Mouse (Mus musculus) CH12.LX (cell line): Measurements from ENCODE around the gene Tcf7. TPM values are rescaled to one million over a fixed set of nuclear protein-coding genes. Genes with fewer than 3 reads are reported as not detected.
A peak's percentile ranks its signal among the peaks of the same experiment; 100 is the strongest.

Experiments
- DNase-seq: peaks from one replicate; pipeline ENCODE4 v3.0.0-alpha.2; 2013; ENCODE audit errors: extremely low read depth
- H3K27ac ChIP-seq: 2 replicates; pipeline ENCODE4 v1.5.1; 2012; ENCODE audit warnings: low read depth, mild to moderate bottlenecking, control low read depth, moderate library complexity; ENCODE audit not compliant: insufficient read depth
- H3K27me3 ChIP-seq: replicated peaks from 2 replicates; pipeline ENCODE3; 2012; ENCODE audit warnings: inconsistent platforms
- H3K36me3 ChIP-seq, 2 experiments: replicated peaks in 1 of 2; 2 replicates each; pipeline versions ENCODE3 to v1.6.1; 2012; ENCODE audit warnings: inconsistent platforms in 1 of 2, low read length in 1 of 2, mild to moderate bottlenecking in 1 of 2, mixed read lengths in 1 of 2, moderate library complexity in 1 of 2; ENCODE audit not compliant: control insufficient read depth in 1 of 2, insufficient read depth in 1 of 2
- H3K4me1 ChIP-seq, 2 experiments: 2 replicates each; pipeline ENCODE4 v1.6.1; 2012; ENCODE audit warnings: inconsistent platforms in 1 of 2, moderate library complexity in 1 of 2; ENCODE audit not compliant: insufficient read depth in 2 of 2, control insufficient read depth in 1 of 2
- H3K4me2 ChIP-seq: 2 replicates; pipeline ENCODE4 v1.6.1; 2012; ENCODE audit warnings: low read depth, mild to moderate bottlenecking, control low read depth; ENCODE audit not compliant: poor library complexity, insufficient read depth, severe bottlenecking
- H3K4me3 ChIP-seq, 3 experiments: fragments of 150-350 bp in 1 of 3; sonication (generic) in 1 of 3; replicated peaks in 1 of 3; 2 replicates each; pipeline versions ENCODE3 to v1.5.1; 2011 to 2012; ENCODE audit warnings: low read depth in 2 of 3, low read length in 2 of 3, mild to moderate bottlenecking in 2 of 3, moderate library complexity in 2 of 3, control low read depth in 1 of 3, improper control_type of control experiment in 1 of 3, inconsistent platforms in 1 of 3, mixed read lengths in 1 of 3; ENCODE audit not compliant: poor library complexity in 1 of 3
- H3K79me2 ChIP-seq: replicated peaks from 2 replicates; pipeline ENCODE4 v1.6.1; 2012; ENCODE audit warnings: mild to moderate bottlenecking, moderate library complexity; ENCODE audit not compliant: control insufficient read depth, poor library complexity, insufficient read depth, severe bottlenecking; ENCODE audit errors: extremely low read depth
- H3K9ac ChIP-seq: 2 replicates; pipeline ENCODE4 v1.6.1; 2012; ENCODE audit warnings: low read depth, mild to moderate bottlenecking, control low read depth, moderate library complexity; ENCODE audit not compliant: insufficient read depth
- H3K9me3 ChIP-seq: replicated peaks from 2 replicates; pipeline ENCODE3; 2012; ENCODE audit warnings: low read length, inconsistent platforms, mixed read lengths
- BHLHE40 ChIP-seq: IDR thresholded peaks from 2 replicates; pipeline ENCODE4 v1.6.1; 2011; ENCODE audit warnings: mild to moderate bottlenecking, low read depth, low read length, improper control_type of control experiment
- CHD1 ChIP-seq: IDR thresholded peaks from 2 replicates; pipeline ENCODE4 v1.6.1; 2012; ENCODE audit warnings: low read depth, low read length, improper control_type of control experiment, inconsistent platforms
- CHD2 ChIP-seq: IDR thresholded peaks from 2 replicates; pipeline ENCODE4 v1.6.1; 2011; ENCODE audit warnings: low read length, improper control_type of control experiment
- E2F4 ChIP-seq: IDR thresholded peaks from 2 replicates; pipeline ENCODE4 v1.6.1; 2011; ENCODE audit warnings: low read depth, low read length, improper control_type of control experiment; ENCODE audit not compliant: insufficient replicate concordance
- ELF1 ChIP-seq: IDR thresholded peaks from 2 replicates; pipeline ENCODE4 v1.6.1; 2014; ENCODE audit warnings: low read depth, mild to moderate bottlenecking, inconsistent platforms, low read length, improper control_type of control experiment
- EP300 ChIP-seq: IDR thresholded peaks from 2 replicates; pipeline ENCODE4 v1.6.1; 2011; ENCODE audit warnings: low read length, improper control_type of control experiment
- ETS1 ChIP-seq: conservative IDR thresholded peaks from 2 replicates; pipeline ENCODE4 v1.6.1; 2012; ENCODE audit warnings: low read depth, mild to moderate bottlenecking, inconsistent platforms, low read length, improper control_type of control experiment, moderate library complexity
- GABPA ChIP-seq: IDR thresholded peaks from 2 replicates; pipeline ENCODE4 v1.6.1; 2012; ENCODE audit warnings: low read depth, low read length, improper control_type of control experiment, inconsistent platforms; ENCODE audit not compliant: insufficient replicate concordance
- IRF4 ChIP-seq: IDR thresholded peaks from 2 replicates; pipeline ENCODE4 v1.6.1; 2014; ENCODE audit warnings: low read depth, mild to moderate bottlenecking, inconsistent platforms, low read length, improper control_type of control experiment
- JUN ChIP-seq: IDR thresholded peaks from 2 replicates; pipeline ENCODE4 v1.6.1; 2011; ENCODE audit warnings: low read depth, mild to moderate bottlenecking, low read length, improper control_type of control experiment, moderate library complexity; ENCODE audit not compliant: insufficient read depth
- JUND ChIP-seq: conservative IDR thresholded peaks from 2 replicates; pipeline ENCODE4 v1.6.1; 2011; ENCODE audit warnings: low read depth, low read length, improper control_type of control experiment
- MAFK ChIP-seq: IDR thresholded peaks from 2 replicates; pipeline ENCODE4 v1.6.1; 2011; ENCODE audit warnings: low read length, improper control_type of control experiment; ENCODE audit not compliant: insufficient replicate concordance
- MAX ChIP-seq: IDR thresholded peaks from 2 replicates; pipeline ENCODE4 v1.6.1; 2011; ENCODE audit warnings: low read length, improper control_type of control experiment
- MAZ ChIP-seq: IDR thresholded peaks from 2 replicates; pipeline ENCODE4 v1.6.1; 2012; ENCODE audit warnings: low read depth, mild to moderate bottlenecking, inconsistent platforms, low read length, improper control_type of control experiment, moderate library complexity
- MEF2A ChIP-seq: IDR thresholded peaks from 2 replicates; pipeline ENCODE4 v1.6.1; 2014; ENCODE audit warnings: low read depth, mild to moderate bottlenecking, inconsistent platforms, low read length, improper control_type of control experiment, borderline replicate concordance
- MXI1 ChIP-seq: IDR thresholded peaks from 2 replicates; pipeline ENCODE4 v1.6.1; 2011; ENCODE audit warnings: mild to moderate bottlenecking, low read depth, low read length, improper control_type of control experiment
- MYC ChIP-seq: IDR thresholded peaks from 2 replicates; pipeline ENCODE4 v1.6.1; 2011; ENCODE audit warnings: low read depth, mild to moderate bottlenecking, improper control_type of control experiment, low read length
- NRF1 ChIP-seq: IDR thresholded peaks from 2 replicates; pipeline ENCODE4 v1.6.1; 2014; ENCODE audit warnings: low read depth, mild to moderate bottlenecking, inconsistent platforms, low read length, improper control_type of control experiment, moderate library complexity
- POLR2A ChIP-seq: IDR thresholded peaks from 2 replicates; pipeline ENCODE4 v1.6.1; 2011; ENCODE audit warnings: low read depth, mild to moderate bottlenecking, improper control_type of control experiment, low read length
- RCOR1 ChIP-seq: conservative IDR thresholded peaks from 2 replicates; pipeline ENCODE4 v1.6.1; 2012; ENCODE audit warnings: low read depth, mild to moderate bottlenecking, inconsistent platforms, low read length, improper control_type of control experiment
- SIN3A ChIP-seq: IDR thresholded peaks from 2 replicates; pipeline ENCODE4 v1.6.1; 2012; ENCODE audit warnings: low read length, improper control_type of control experiment, inconsistent platforms
- SMC3 ChIP-seq: IDR thresholded peaks from 2 replicates; pipeline ENCODE4 v1.6.1; 2011; ENCODE audit warnings: low read depth, low read length, improper control_type of control experiment
- TBP ChIP-seq: conservative IDR thresholded peaks from 2 replicates; pipeline ENCODE4 v1.6.1; 2011; ENCODE audit warnings: low read depth, low read length, improper control_type of control experiment
- TCF12 ChIP-seq: IDR thresholded peaks from 2 replicates; pipeline ENCODE4 v1.6.1; 2014; ENCODE audit warnings: low read depth, mild to moderate bottlenecking, inconsistent platforms, low read length, improper control_type of control experiment
- UBTF ChIP-seq: IDR thresholded peaks from 2 replicates; pipeline ENCODE4 v1.6.1; 2012; ENCODE audit warnings: low read depth, mild to moderate bottlenecking, inconsistent platforms, low read length, improper control_type of control experiment, moderate library complexity
- USF1 ChIP-seq: IDR thresholded peaks from 2 replicates; pipeline ENCODE4 v1.6.1; 2014; ENCODE audit warnings: low read depth, mild to moderate bottlenecking, inconsistent platforms, low read length, improper control_type of control experiment
- ZKSCAN1 ChIP-seq: IDR thresholded peaks from 2 replicates; pipeline ENCODE4 v1.6.1; 2012; ENCODE audit warnings: low read depth, inconsistent platforms, low read length, improper control_type of control experiment, borderline replicate concordance
- ZMIZ1 ChIP-seq: IDR thresholded peaks from 2 replicates; pipeline ENCODE4 v1.6.1; 2012; ENCODE audit warnings: low read depth, mild to moderate bottlenecking, inconsistent platforms, low read length, improper control_type of control experiment
- ZNF384 ChIP-seq: IDR thresholded peaks from 2 replicates; pipeline ENCODE4 v1.6.1; 2012; ENCODE audit warnings: low read depth, low read length, improper control_type of control experiment, inconsistent platforms
- dilution Hi-C: fragments of 300-500 bp; cut with MboI; formaldehyde crosslinking; loops from 2 replicates; pipeline ENCODE4 v1.14.3; 2020; ENCODE audit warnings: low sequenced_read_pairs; ENCODE audit not compliant: extremely low pct_unique_long_range_greater_than_20kb, extremely low pct_ligation_motif_present
- in situ Hi-C: fragments of 300-500 bp; cut with MboI; formaldehyde crosslinking; loops from 3 replicates; pipeline ENCODE4 v1.14.3; 2019; ENCODE audit warnings: low sequenced_read_pairs, low pct_ligation_motif_present, low pct_unique_long_range_greater_than_20kb, mixed read lengths
- polyA plus RNA-seq: library from polyadenylated mRNA; unstranded; fragments of >175 nt; gene quantifications from 2 replicates; pipeline ENCODE4 v1.2.1, GENCODE M21; 2012; ENCODE audit warnings: low read depth; ENCODE audit not compliant: insufficient read length
- total RNA-seq, 2 experiments: library from RNA; depleted of rRNA; stranded (reverse); fragments of 300-350 nt in 1 of 2; fragments of >200 nt in 1 of 2; gene quantifications; 2 replicates each; pipeline ENCODE4 v1.2.3; 2012 to 2014

The Tcf7 gene
- total and polyA plus RNA-seq, 3 experiments = 0.55 to 5.5 (median 0.85) TPM

GRCm38 (mm10) chr11:52302668-52303067 is 19.9 kb upstream of the Tcf7 start:
- Histone ChIP-seq H3K27ac (no peak overlapping the region), H3K9ac (no peak overlapping the region), H3K79me2 (no peaks in the 10 kb centered on the region), H3K4me1 (peaks cover 14 to 45% of the 10 kb centered on the region in 2 experiments), H3K36me3 (no peaks in the 10 kb centered on the region), H3K4me2 (no peak overlapping the region), H3K4me3 (no peak overlapping the region), H3K9me3 (no peaks in the 10 kb centered on the region), H3K27me3 (no peaks in the 10 kb centered on the region)
- dilution Hi-C loops = no loop called here
- in situ Hi-C loops = no loop called here
- no peak for TF ChIP-seq ZNF384
- no peak for TF ChIP-seq NRF1
- no peak for TF ChIP-seq E2F4
- TF ChIP-seq BHLHE40 = 0 out of 2 replicates have a peak, but pooled peaks have one; percentile 19
- TF ChIP-seq ELF1 = no peak
- TF ChIP-seq POLR2A = no peak
- no peak for TF ChIP-seq CHD1
- TF ChIP-seq SIN3A = no peak
- no peak for DNase-seq

- Histone ChIP-seq H3K4me2 (peak overlapping the region; percentile 19; the same call in 1 of the 2 replicates), H3K4me1 (peaks cover 21 to 67% of the 10 kb centered on the region in 2 experiments), H3K4me3 (peak overlapping the region in 1 of 3 experiments; percentile 3), H3K9ac (0 out of 2 replicates have a peak overlapping the region, but pooled peaks have one; percentile 11), H3K27me3 (no peaks in the 10 kb centered on the region), H3K27ac (peak overlapping the region; percentile 56; the same call in 1 of the 2 replicates), H3K79me2 (no peaks in the 10 kb centered on the region), H3K36me3 (no peaks in the 10 kb centered on the region), H3K9me3 (no peaks in the 10 kb centered on the region)
- peak; percentile 90 for DNase-seq
- in situ Hi-C loops (loop anchor here (5.0 kb wide), 2 partner anchors 37 to 43 kb away; no protein-coding TSS in a partner anchor), dilution Hi-C loops (no loop called here)
- TF ChIP-seq E2F4 = no peak
- peak; percentile 74 for TF ChIP-seq EP300
- no peak for TF ChIP-seq POLR2A
- TF ChIP-seq TCF12 = peak; percentile 76
- 0 out of 2 replicates have a peak, but pooled peaks have one; percentile 17 for TF ChIP-seq ELF1
- peak; percentile 72 for TF ChIP-seq IRF4
- no peak for TF ChIP-seq ZKSCAN1
- TF ChIP-seq CHD1 = no peak
- no peak for TF ChIP-seq GABPA
- TF ChIP-seq JUND = no peak
- no peak for TF ChIP-seq USF1
- peak; percentile 72 for TF ChIP-seq MYC
- peak; percentile 64 for TF ChIP-seq ETS1
- peak; percentile 92 for TF ChIP-seq BHLHE40
- TF ChIP-seq MAFK = peak; percentile 43; the same call in 1 of the 2 replicates
- TF ChIP-seq SMC3 = peak; percentile 31
- TF ChIP-seq MAX = peak; percentile 10
- TF ChIP-seq CHD2 = peak; percentile 58; the same call in 1 of the 2 replicates
- peak; percentile 57; the same call in 1 of the 2 replicates for TF ChIP-seq MXI1
- peak; percentile 65; the same call in 1 of the 2 replicates for TF ChIP-seq RCOR1
- TF ChIP-seq MEF2A = peak; percentile 68; the same call in 1 of the 2 replicates
- TF ChIP-seq UBTF = peak; percentile 22; the same call in 1 of the 2 replicates
- TF ChIP-seq NRF1 = peak; percentile 11; the same call in 1 of the 2 replicates
- TF ChIP-seq JUN = peak; percentile 39; the same call in 1 of the 2 replicates
- TF ChIP-seq MAZ = no peak; the same call in 1 of the 2 replicates
- TF ChIP-seq SIN3A = no peak
- TF ChIP-seq ZMIZ1 = no peak
- TF ChIP-seq TBP = peak; percentile 64; the same call in 1 of the 2 replicates
Measured at GRCm38 (mm10) chr11:52299687-52300086, 16.9 kb upstream of the Tcf7 start.
